In genomic region chr9:48644926-48645647, GRCm38 (mm10) we compare ENCODE assay signal across 8 mouse cellular contexts. TPM values are rescaled to one million over a fixed set of nuclear protein-coding genes. Genes with fewer than 3 reads are reported as not detected.
DNase-seq lines count a peak whose midpoint lies in the region; ATAC-seq lines count a peak whose summit lies in the region.

No protein-coding gene starts in this region.

- peak; percentile 72 for DNase-seq in gastrocnemius, adult 18-20 months (ENCODE audit: low spot score)
- no peak for DNase-seq in gastrocnemius, postnatal 10 days
- DNase-seq in neural tube, embryonic 10.5 days (ENCODE audit: extremely low spot score, low spot score): peak; percentile 17
- peak; percentile 66 for DNase-seq in cerebellum, adult 9-10 months
- no peak for DNase-seq in spleen, postnatal 14 days (ENCODE audit: low spot score in 2 of 2)

- peaks cover 30% of the 10 kb centered on the region for H3K4me1 ChIP-seq in neural tube, embryonic 15.5 days
- H3K4me1 ChIP-seq in hindbrain, embryonic 15.5 days (replicated peaks): peaks cover 30% of the 10 kb centered on the region

- no peaks in the 10 kb centered on the region for H3K9me3 ChIP-seq in neural tube, embryonic 15.5 days (replicated peaks)
- H3K9me3 ChIP-seq in hindbrain, embryonic 15.5 days: no peaks in the 10 kb centered on the region

- no peak overlapping the region for H3K27ac ChIP-seq in neural tube, embryonic 15.5 days (replicated peaks)
- no peak overlapping the region for H3K27ac ChIP-seq in hindbrain, embryonic 15.5 days (replicated peaks)

- 0 out of 2 replicates have a peak, but pooled peaks cover 3% of the 10 kb centered on the region for H3K27me3 ChIP-seq in neural tube, embryonic 15.5 days (replicated peaks)
- no peaks in the 10 kb centered on the region; the same call in 1 of the 2 replicates for H3K27me3 ChIP-seq in hindbrain, embryonic 15.5 days

- 54% methylated on average over 13 of the region's 13 CpGs for WGBS in neural tube, embryonic 15.5 days
- WGBS in hindbrain, embryonic 15.5 days: 54% methylated on average over 13 of the region's 13 CpGs

- no peak overlapping the region for H3K4me3 ChIP-seq in neural tube, embryonic 15.5 days (replicated peaks)
- H3K4me3 ChIP-seq in hindbrain, embryonic 15.5 days: no peak overlapping the region

- ATAC-seq in neural tube, embryonic 15.5 days (ENCODE audit: low FRiP score): no peak
- peak; percentile 45; the same call in 1 of the 2 replicates for ATAC-seq in hindbrain, embryonic 15.5 days (ENCODE audit: low FRiP score, low read depth)
- peak; percentile 42; the same call in 1 of the 2 replicates for ATAC-seq in neutrophil, adult 5-6 weeks (ENCODE audit: extremely low read depth, insufficient number of reproducible peaks, low FRiP score, poor library complexity, severe bottlenecking)

- H3K9ac ChIP-seq in neural tube, embryonic 15.5 days (replicated peaks): no peak overlapping the region
- H3K9ac ChIP-seq in hindbrain, embryonic 15.5 days: no peak overlapping the region

- H3K4me2 ChIP-seq in neural tube, embryonic 15.5 days: no peak overlapping the region
- no peak overlapping the region for H3K4me2 ChIP-seq in hindbrain, embryonic 15.5 days

- no peaks in the 10 kb centered on the region for H3K36me3 ChIP-seq in neural tube, embryonic 15.5 days
- no peaks in the 10 kb centered on the region for H3K36me3 ChIP-seq in hindbrain, embryonic 15.5 days

RNA-seq across cellular contexts. Expression of gene Nnmt, which starts 40.1 kb away (rescaled TPM):
- 1 to 10 TPM; 2.6 to 5.5 TPM for total RNA-seq in gastrocnemius, adult 18-20 months (2021)
- total RNA-seq in gastrocnemius, postnatal 10 days (2021): 10 to 100 TPM; 12.8 to 13.3 TPM
- polyA plus RNA-seq in neural tube, embryonic 15.5 days (2015; fragmentation: Nextera tagmentation; extraction: Ambion mirVana): 0.70 and 0.92 TPM in 2 replicates
- 1.5 and 1.6 TPM in 2 replicates for polyA plus RNA-seq in hindbrain, embryonic 15.5 days (2015; fragmentation: Nextera tagmentation; extraction: Ambion mirVana)
- not detected in 2 replicates for total RNA-seq in neutrophil, adult 5-6 weeks (2017)

Comparison
In these comparisons a context has a peak if more than half of its experiments do, and no peak if none do; other contexts are left out.
1. DNase-seq: peak in gastrocnemius, adult 18-20 months (single experiment), neural tube, embryonic 10.5 days (single experiment) and cerebellum, adult 9-10 months (single experiment); none in gastrocnemius, postnatal 10 days (single experiment) and spleen, postnatal 14 days (0 of 2).